Mouse (Mus musculus) heart, postnatal 0 days (tissue): ENCODE data around the gene Tmc4.

Experiments
- CTCF ChIP-seq: IDR thresholded peaks from 2 replicates; pipeline ENCODE4 v1.5.1; 2016; ENCODE audit warnings: antibody characterized with exemption, control low read depth, low read depth
- EP300 ChIP-seq: IDR thresholded peaks from 2 replicates; pipeline ENCODE4 v1.6.1; 2016; ENCODE audit warnings: antibody characterized with exemption, low read depth

GRCm38 (mm10) chr7:3665215-3666114 is 11.9 kb downstream of the Tmc4 start, which contains the start of gene Leng1:
- TF ChIP-seq CTCF (no peak), EP300 (no peak)
